Mouse (Mus musculus): ENCODE data around the gene Gm15557.

The Gm15557 gene

GRCm38 (mm10) chr2:155949362-155949761 lies 8.8 kb downstream of the Gm15557 start:
- no peak for DNase-seq (ENCODE audit: extremely low spot score, low read depth, low spot score)

- DNase-seq (ENCODE audit: extremely low spot score, low read depth, low spot score): no peak
Observed at GRCm38 (mm10) chr2:155952006-155952405, 11.5 kb downstream of the Gm15557 start.

DNA sequence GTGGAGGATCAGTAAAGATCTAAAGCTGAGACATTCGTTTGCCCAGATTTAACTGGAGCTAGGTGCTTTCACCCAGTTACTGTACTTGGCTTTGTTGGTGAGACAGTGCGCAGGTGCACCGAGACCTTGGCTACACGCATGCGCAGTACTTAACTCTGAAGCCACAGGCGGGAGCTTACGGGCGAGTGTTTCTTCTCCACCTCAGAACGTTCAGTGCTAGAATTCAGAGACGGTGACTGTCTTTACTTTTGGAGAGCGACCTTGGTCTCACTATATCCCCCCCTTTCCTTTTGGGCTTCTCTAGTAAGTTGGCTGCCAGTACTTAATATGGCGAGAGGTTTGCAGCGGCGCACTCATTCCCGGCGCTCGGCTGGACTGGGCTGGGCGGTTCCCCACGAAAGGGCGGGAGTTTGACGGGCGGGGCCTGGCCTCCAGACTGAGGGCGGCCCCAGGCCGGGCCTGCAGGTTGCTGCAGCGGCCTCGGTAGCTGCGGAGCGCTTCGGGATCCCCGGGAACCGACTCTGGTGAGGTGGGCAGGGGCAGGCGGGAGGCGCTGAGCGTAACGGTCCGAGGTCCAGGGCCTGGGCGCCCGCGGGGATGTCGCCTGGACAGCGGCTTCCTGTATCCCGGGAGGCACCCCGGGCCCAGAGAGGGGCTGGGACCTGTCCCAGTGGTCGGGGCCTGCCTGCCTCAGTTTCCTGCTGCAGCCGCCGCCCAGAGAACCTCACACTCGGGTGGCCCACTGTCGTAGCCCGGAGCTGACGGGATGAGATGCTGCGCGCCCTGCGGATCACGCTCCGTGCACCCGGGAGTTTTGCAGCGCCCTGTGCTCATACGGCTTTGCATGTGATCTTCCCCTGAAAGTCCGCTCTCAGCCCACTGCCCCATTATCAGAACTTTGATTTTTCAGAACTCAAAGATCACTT lies 15.9 kb downstream of the Gm15557 start, which contains the start of gene Cep250:
Cep250 (plus strand) TSS at position 325 of the 926 bp plus-strand sequence.
- DNase-seq (ENCODE audit: extremely low spot score, low read depth, low spot score): peak; percentile 96

- DNase-seq (ENCODE audit: extremely low spot score, low read depth, low spot score): no peak
Observed at GRCm38 (mm10) chr2:155959981-155960380, 19.5 kb downstream of the Gm15557 start.

- no peak for DNase-seq (ENCODE audit: extremely low spot score, low read depth, low spot score)
Observed at GRCm38 (mm10) chr2:155961862-155962261, 21.3 kb downstream of the Gm15557 start.

DNA sequence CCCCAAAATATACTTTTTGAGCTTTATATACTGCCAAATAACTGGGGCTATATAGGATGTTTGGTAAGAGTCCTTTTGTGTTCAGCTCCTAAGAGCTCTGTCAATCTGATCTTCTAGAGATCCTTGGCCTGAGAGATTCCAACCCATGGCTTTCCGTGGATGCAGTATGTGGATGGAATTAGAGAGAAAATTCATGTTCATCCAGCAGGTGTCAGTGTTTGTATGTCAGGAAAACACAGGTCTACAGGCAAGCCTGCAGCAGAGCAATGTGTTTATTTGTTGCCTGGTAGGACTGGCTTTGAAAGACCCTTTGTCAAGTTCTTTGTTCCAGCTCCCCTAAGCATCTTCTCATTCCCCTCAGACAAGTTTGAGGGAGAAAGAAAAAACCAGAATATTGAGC lies 22.5 kb downstream of the Gm15557 start:
- no peak for DNase-seq (ENCODE audit: extremely low spot score, low read depth, low spot score)

GRCm38 (mm10) chr2:155973348-155973747 lies 32.8 kb downstream of the Gm15557 start:
- DNase-seq (ENCODE audit: extremely low spot score, low read depth, low spot score): no peak

DNA sequence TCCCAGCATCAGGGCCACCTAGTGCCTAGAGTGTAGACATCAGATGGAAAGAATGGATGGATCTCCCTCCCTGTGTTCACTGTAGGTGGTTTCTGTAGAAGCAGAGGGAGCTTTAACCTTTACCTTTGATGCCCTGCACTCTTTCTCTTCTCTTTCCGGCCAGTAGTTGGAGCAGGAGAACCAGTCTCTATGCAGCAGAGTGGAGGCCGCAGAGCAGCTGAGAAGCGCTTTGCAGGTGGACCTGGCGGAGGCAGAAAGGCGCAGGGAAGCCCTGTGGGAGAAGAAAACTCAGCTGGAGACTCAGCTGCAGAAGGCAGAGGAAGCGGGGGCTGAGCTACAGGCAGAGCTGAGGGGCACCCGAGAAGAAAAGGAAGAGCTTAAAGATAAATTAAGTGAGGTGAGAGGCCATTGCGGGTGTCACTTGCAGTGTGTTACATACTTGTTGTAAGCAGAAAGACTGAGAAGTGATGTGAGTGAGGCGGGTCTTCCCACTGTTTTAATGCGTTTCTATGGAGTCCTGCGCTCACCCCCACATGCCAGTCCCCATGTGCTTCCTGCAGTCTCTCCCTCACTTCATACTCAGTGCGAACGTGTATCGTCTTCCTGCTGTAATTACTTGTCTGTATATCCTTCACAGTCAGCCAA lies 33.7 kb downstream of the Gm15557 start:
- no peak for DNase-seq (ENCODE audit: extremely low spot score, low read depth, low spot score)

DNA sequence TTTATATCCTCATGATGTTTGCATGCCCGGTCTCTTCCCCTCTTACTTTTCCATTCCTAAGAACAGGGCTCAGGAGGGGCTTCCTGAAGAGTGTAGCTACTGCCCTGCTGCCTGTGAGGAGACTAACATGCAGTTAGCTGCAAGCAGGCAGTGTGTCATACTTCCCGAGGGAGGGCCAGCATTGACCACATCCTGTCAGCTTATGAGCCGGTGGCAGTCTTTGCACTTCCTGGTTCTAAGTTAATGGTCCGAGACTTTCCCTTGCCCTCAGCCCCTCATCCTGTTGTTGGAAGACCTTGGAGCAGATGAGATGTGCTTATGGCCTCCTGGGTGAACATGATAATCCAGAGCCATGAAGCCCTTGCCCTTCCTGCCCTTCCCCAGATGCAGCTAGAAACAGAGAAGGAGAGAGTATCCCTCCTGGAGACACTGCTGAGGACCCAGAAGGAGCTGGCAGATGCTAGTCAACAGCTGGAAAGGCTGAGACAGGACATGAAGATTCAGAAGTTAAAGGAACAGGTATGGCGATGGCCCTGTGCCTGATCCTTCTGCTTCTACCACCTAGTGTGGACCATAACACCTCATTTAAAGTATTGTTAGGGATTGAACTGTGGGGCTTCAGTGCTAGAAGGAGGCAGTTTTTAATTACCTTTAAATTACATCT lies 38.9 kb downstream of the Gm15557 start:
- DNase-seq (ENCODE audit: extremely low spot score, low read depth, low spot score): no peak

DNA sequence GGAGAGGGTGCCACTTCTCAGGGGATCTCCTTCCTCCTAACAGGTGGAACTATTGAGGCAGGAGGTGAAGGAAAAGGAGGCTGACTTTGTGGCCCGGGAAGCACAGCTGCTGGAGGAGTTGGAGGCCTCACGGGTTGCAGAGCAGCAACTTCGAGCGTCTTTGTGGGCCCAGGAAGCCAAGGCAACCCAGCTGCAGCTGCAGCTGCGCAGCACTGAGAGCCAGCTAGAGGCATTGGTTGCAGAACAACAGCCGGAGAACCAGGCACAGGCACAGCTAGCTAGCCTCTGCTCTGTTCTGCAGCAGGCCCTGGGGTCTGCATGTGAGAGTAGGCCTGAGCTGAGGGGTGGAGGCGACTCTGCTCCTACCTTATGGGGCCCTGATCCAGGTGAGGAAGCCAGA lies 45.2 kb downstream of the Gm15557 start:
- DNase-seq (ENCODE audit: extremely low spot score, low read depth, low spot score): no peak

DNA sequence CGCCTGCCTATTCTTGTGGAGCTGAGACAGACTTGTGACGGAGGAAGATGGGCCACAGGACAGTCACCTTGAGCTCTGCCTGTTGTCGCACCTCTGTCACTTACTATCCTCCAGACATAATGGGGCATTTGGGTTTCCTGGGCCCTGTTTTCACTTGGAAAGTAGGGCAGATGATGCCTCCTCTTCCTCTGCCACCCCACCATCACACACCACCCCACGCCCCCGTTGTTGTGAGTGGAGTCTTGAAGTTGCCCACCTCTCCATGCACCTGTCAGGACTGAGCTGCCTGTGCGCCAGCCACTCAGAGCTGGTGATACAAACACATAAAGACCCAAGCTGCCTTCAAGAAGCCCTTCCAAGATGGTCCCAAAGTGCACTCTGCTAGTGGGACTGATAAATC lies 46.6 kb downstream of the Gm15557 start:
- DNase-seq (ENCODE audit: extremely low spot score, low read depth, low spot score): no peak

DNA sequence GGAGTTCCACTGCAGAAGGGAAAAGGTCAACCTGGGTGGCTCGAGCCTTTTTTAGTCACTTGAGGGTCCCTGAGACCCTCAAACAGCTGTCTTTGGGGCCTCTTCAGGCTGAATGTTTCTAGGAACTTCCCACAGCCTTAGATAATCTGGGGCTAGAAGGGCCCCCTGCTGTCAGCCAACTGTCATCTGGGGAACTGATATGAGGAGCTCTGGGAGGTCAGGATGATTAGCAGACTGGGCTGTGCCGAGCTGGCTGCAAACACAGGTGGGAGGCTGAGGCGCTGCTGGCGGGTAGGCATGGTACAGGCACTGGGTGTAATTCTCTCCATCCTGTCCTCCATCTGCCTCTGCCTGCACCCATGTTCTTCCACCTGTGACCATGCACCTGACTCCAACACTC lies 48.6 kb downstream of the Gm15557 start:
- DNase-seq (ENCODE audit: extremely low spot score, low read depth, low spot score): no peak

DNA sequence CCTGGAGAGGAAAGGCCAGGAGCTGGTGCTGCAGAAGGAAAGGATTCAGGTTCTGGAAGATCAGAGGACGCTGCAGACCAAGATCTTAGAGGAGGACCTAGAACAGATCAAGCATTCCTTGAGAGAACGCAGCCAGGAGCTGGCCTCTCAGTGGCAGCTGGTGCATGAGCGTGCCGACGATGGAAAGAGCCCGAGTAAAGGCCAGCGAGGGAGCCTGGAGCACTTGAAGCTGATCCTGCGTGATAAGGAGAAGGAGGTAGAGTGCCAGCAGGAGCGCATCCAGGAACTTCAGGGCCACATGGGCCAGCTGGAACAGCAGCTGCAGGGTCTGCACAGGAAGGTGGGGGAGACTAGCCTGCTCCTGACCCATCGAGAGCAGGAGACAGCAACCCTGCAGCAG lies 50.6 kb downstream of the Gm15557 start:
- DNase-seq (ENCODE audit: extremely low spot score, low read depth, low spot score): no peak

GRCm38 (mm10) chr2:155991863-155992321 lies 51.4 kb downstream of the Gm15557 start:
- DNase-seq (ENCODE audit: extremely low spot score, low read depth, low spot score): no peak

Measured in hindlimb bud, embryonic 11.5 days (tissue).